Mouse (Mus musculus) layer of hippocampus, postnatal 36 days (tissue): ENCODE data around the gene 1700001P01Rik. TPM values are rescaled to one million over a fixed set of nuclear protein-coding genes. Genes with fewer than 3 reads are reported as not detected.

Experiments
- DNase-seq, 2 experiments: peaks; one replicate each; pipeline ENCODE4 v3.0.0; 2022
- total RNA-seq, 2 experiments: library from RNA; stranded (reverse); gene quantifications; 2 replicates each; pipeline ENCODE4 v1.2.3; 2021

1700001P01Rik gene
- total RNA-seq, 2 experiments from 2014 or later: 0.60 to 1.3 TPM

DNA sequence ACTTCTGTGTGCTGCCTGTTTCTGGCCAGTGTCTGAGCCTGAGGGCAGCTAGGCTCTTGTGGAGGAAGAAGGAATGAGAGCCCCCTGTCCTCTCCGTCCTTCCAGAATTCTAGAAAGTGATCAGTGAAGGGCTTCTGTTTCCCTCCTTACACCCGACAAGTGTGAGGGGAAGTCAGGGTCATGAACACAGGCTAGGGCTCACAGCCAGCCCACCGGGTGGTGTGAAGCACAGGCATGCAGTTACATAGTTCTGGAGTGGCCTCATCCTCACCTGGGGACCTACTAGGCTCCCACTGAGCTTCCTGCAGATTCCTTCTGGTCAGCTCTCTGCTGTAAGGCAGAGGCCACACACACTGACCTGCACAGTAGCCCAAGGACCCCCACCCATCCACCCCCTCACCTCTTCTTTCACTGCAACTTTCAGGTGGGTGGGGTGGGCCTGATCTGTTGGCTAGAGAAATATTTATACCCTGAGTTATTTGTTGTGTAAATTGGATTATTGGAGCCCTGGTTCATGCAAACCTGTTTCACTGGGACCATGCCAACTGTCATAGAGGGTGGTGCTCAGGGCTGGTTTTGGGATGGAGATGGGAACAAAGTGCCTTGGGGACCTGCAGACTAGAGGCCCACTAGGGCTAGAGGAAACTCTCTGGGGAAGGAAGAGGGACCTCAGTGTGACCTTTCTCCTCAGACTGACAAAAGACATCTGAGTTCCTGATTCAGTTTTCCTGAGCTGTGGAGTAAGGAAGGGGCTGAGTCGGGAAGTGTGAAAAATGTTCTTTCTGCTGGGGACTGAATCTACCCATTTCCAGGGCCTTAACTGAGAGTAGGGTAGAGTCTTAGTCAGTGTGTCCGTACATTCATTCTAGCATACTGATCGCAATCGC is 33.8 kb upstream of the 1700001P01Rik start:
- DNase-seq: no peak

DNA sequence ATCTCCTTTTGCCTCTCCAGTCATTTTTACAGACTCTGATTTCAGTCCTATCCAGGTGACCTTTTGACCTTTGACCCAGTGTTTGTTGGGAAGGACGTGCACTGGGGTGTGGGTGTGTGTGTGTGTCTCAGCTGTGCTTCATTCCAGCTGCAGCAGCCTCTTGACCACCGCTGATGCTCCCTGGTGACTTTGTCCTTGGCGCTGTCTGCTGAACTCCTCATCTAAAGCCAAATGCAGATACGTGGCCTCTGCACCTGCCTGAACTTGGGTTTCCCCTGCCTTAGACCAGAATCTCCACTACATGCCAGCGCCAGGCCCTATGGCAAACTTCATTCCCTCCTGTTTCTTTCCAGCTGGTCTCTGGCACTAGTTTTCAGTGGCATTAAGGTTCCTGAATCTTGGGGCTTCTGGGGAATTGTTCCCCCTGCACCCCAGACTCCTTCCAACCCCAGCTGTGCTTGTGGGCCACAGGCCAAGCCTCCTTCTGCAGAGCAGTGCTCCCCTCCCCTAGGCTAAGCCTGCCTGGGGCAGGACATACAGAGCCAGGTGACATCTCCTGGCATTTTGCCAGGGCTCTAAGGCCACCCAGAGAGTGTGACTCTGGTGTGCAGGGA is 33.0 kb upstream of the 1700001P01Rik start:
- no peak for DNase-seq

DNA sequence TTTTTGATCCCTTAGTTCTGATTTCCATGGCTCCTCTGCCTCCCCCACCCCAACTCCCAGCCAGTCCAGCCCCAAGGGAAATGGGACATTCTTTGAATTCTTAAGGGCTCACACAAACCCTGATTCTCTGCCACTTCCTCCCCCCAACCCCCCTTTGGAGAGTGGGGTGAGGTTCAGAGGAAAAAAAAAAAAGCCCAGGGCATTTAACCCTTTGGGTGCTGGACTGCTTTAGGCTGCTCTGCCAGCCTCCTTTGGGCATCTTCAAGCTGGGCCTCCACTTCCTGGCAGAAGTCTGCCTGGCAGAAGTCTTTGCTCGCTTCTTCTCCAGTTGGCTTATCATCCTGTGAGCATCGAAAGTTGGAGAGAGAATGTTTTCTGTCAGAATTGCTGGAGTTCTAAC is 32.4 kb upstream of the 1700001P01Rik start:
- no peak for DNase-seq

DNA sequence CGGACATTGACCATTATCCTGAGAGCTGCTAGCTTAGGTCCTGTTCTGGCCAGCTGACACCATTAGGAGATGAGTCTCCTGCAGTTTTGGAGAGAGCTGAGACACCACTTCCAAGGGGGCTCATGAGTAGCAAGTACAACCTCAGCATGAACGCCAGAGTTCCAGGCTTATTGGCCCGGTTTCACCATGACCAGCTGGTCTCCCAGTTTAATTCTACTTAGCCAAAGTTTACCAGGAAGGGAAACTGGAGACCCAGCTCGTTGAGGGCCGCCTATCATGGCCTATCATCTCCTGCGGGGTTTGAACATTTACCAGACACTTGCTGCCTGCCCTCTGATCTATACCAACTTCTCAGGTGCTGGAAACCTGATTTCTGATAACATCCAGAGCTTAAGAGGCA is 31.9 kb upstream of the 1700001P01Rik start:
- no peak for DNase-seq

DNA sequence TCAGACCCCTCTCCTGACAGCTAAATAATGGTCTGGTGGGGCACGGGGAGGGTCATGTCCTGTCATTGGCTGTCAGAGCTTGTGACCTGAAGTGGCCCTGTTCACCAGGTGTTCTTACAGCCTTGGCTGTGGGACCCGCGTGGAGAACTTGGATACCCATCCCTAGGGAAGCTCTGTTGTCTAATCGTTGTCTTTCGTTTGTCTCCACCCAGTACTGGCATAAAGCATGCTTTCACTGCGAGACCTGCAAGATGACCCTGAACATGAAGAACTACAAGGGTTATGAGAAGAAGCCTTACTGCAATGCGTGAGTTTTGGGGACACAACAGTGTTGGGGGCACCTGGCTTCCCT is 30.9 kb upstream of the 1700001P01Rik start:
- no peak for DNase-seq

DNA sequence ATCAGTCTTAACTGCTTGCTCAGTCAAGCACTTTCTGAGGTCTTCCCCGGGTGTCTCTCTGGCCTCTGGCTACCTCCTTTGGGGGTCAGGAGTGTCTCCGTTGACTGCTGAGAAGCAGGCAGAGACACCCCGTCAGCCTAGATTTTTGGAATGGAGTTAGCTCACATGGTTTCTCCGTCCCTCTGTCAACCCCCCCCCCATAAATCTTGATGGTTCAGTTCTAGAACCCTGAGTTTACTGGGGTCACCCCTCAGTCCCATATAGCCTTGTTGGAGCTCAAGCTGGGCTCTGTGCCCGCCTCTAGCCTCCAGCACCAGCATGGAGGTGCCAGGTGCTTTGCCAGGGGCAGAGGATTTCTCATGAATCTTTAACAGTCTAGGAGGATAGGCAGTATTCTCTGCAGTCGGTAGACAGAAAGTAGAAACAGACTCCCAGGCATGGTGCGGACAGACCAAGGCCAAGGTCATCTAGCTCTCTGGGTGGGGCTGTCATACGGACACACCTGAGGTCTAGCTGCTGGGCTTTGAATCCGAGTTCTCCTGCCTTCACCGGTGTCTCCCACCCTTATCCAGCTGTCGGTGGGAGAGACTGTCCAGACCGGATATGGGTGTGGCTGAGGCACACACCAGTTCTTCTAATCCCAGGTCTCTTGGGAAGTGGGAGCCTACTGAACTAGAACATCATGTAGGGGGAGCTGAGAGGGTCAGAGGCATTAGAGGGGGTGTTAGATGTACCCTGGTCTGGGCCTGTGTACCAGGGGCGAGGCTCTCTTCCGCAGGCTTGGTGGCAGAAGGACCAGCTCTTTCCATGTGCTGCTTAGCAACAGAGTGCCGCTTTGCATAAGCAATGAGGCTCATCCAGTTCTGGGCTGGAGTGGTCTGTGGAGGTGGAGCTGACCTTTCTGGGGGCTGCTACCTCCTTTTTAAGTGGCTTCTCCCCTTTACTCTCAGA is 30.2 kb upstream of the 1700001P01Rik start:
- no peak for DNase-seq

DNA sequence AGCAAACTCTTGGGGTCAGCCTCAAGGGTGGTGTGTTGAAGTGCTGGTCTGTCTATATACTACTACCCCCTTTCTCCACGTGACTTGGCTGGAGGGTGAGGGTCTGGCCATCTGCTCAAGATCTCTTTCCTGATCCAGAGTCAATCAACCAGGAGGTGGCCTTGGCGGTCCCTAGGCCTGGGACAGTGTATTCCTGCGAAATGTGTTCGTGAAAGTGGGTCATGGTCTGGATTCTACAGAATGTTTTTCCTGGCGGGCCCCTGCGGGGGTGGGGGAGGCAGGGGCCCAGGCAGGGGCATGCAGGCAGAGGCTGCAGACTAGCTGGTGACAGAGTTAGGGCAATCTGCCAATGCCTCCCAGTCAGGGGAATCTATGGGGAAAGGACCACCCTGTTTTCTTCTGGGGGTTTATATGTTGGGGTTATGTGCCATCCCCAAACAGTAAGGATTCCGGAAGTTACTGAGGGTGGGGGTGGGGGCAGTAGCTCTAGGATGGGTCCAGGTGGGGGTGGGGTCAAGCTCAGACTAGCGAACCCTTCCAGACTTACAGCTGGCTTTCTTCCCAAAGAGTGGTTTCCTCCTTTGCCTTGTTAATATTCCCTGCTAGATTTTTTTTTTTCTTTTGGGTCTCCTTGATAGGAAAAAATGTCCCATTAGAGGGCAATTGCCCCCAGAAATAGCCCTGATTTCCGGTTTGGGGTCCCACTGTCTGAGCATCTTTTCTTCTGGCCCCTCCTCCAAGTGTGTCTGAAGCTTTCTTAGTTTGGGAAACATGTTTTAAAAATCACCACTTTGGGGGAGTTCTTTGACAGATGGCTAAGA is 29.3 kb upstream of the 1700001P01Rik start:
- DNase-seq: no peak

DNA sequence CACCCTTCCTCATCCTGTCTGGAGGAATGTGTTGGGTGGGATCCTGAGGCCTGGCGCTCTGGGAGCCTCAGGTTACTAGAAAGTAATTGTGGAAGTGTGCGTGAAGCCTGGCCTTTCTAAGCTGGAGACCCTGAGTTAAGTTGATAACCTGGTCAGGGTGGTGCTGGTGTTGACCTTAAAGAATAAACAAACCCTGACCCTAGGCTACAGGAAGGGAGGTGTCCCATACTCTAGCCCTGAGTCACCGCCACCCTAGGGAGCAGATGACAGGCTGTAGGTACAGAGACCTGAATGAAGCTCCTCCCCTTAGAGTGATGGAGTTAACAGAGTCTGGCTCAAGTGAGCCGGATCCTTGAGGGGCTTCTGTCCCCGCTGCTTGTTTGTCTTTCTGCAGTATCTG is 28.1 kb upstream of the 1700001P01Rik start:
- no peak for DNase-seq

DNA sequence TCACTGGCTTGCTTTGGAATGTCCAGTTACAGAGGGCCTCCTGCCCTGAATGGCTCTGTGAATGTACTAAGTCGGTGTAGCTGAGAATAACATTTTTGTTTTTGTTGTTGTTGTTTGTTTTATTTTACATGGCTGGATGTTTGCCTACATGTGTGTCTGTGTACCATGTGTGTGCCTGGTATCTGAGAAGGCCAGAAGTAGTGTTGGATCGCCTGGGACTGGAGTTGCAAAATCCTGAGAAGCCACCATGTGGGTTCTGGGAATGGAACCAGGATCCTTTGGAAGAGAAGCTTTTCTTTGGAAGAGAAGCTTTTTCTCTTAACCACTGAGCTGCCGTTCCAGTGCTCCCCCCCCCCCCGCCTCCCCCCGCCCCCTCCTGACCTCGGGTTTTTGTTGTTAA is 26.8 kb upstream of the 1700001P01Rik start:
- no peak for DNase-seq

DNA sequence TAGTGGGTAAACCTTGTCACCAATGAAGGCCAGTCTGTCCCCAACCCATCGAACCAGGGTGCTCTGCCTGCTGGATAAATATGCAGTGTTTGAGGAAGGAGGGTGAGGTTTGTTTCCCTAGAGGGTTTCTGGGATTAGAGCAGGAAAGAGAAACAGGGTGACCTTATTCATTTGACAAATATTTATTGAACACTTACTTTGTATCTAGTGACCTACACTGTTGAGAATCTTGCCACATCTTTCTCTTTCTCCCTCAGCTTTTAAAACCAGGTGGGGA is 26.4 kb upstream of the 1700001P01Rik start:
- DNase-seq: no peak

DNA sequence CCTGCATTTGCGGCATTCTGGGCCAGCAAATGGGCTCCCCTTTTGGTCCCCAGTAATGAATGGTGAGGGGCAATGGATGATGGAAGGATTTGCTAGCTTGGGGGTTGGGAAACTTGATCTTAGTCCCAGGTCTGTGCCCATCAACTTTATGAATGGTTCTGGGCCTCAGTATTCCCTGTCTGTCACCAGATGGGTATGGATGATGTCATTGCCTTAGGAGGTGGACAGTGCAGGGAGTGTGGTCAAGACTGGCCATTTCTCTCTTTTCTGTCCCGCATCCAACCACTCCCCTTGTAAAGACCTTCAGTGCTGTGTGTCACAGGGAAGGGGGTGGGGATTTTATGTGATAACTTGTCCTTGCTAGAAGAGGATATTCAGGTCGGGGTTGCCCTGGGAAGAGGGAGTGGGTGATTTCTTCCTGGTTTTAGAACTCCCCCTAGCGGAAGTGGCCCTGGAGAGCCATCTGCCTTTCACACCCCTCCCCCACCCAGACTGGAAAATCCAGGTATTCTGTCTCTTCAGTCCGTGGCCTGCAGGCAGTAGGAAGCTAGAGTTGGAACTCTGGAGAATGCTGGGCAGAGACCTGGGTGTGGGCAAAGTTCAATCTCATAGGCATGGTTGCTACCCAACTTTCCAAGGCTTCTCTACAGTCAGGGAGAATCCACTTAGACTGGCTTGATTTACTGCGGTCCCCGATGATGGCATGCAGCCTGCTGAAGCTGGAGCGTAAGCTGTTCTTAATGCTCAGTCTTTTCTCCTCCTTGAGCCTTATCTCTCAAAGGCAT is 25.9 kb upstream of the 1700001P01Rik start:
- no peak for DNase-seq

DNA sequence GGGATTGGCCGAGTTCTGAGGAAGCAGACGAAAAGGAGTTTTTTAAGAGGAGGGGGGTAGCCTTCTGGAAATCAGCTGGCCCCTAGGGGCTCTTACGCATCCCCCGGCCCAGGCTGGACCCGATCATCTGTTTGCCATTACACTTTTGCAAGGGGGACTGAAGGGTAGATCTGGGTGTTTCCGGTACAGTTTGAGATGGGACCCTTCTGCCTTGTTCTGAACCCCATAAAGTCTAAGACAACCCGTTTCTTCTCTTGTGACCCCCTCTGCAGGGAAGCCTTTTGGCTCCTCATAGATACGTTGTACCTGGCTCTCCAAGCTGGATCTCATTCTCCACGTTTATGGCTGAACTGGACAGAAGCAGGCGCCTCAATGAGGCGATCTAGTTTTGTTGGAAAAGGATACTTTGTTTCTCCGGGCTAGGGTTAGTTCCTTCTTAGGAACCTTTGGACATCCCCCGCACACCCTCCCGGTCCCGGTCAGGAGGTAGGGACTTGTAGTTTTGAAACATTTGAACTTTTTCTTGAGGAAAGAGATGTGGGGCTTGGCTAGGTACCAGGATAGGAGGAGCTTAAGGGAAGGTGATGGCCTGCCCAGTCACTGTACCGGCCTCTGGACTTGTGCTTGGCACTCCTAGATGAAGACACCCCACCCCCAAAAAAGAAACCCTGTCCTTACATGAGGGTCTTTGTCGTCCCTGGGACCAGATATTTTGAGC is 25.1 kb upstream of the 1700001P01Rik start:
- DNase-seq: no peak

DNA sequence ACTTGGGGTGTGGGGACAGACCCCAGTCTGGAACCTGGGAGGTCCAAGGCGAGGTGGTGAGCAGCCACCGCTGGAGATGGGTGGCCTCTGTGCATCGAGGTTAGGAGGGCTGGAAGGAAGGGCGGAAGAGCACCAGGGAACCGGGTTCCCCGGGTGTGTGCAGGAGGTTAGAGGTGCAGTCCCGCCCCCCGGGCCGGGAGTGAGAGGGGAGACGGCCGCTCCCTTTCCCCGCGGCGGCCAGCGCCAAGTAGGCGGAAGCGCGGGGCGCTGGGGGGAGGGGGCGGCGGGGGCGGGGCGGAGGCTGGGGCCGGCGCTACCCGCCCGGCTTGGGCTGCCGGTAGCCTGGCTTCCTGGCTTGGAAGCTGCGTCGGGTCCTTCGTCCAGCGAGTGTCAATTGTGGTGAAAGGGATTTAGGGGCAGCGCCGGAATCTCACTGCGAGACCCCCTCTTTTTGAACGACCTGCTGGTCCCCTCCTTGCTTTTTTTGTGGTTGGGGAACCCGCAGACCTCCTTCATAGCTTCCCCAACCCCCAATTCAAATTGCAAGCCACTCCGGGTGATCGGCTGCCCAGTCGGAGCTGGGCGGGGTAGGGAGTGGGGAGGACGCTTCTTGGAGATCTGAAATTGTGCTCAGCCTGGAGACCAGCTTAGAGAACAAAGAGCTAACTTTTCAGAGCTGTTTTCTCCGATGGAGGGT is 24.4 kb upstream of the 1700001P01Rik start:
- no peak for DNase-seq

DNA sequence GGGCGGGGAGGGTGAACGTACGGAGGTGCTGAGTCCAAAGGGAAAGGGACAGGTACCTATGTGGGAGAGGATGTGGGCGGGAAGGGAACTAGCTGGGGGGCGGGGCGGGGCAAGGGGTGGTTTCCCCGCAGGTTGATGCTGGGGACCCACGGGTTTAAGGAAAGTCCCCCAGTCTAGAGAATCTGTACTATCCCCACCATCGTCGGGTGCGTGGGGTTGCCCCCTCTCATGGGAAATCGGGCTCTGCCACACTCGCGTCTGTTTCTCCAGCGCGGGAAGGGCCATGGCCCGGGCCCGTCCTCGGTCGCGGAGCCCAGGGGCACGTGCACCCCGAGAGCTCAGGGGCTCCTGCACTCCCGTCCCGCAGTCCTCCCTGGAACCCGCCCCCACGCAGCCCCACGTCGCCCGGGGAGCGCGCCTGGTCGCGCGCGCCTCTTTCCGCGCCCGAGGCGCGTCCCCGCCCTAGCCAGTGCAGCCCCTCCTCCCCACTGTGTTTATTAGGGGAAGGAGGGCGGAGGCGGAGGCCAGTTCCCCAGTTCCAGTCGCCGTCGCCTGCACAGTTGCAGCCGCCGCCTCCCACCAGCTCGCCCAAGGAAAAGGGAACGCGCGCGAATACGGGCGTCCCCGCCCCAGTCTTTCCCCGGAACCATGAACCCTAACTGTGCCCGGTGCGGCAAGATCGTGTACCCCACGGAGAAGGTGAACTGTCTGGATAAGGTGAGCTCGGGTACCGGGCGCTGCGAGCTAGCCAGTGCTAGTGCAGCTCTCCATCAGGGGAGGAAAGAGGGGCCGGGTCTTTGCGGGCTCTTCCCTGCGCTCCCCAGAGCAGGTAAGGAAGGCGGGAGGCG is 23.7 kb upstream of the 1700001P01Rik start:
- DNase-seq: peak; percentile 90

DNA sequence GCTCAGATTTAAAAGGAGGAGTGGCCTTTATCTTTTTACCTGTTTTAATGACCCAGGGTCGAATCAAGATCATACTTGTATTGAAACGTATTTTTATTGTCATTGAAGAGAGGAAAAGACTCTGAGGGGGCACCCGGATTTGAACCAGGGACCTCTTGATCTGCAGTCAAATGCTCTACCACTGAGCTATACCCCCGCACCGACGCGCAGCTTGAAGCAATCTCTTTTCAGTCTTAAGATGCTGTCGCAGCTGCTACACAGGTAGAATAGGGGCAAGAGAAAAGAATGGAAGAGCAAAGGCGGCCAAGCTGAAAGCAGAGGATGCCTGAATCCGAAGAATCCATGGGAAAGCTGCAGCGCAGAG is 23.0 kb upstream of the 1700001P01Rik start, which contains the start of gene Lasp1:
TSS of gene Lasp1 (plus strand) at position 219 of the 364 bp plus-strand sequence.
- peak; percentile 91 to 94 for DNase-seq

DNA sequence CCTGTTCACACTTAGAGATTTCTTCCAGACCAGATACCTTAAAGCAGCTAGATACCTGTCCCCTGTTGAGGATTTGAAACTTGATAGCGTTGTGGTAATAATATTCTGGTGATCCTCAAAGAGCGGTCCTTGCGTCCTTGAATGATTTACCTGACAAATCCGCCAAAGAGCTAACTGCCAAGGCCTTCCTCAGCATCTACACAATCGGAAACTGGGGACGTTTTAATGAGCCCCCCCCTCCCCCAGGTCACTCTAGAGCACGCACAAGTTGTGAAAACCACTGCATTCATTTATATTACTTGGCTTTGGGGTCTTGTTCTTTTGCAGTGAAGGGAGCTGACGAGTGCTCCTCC is 22.3 kb upstream of the 1700001P01Rik start:
- DNase-seq: no peak

DNA sequence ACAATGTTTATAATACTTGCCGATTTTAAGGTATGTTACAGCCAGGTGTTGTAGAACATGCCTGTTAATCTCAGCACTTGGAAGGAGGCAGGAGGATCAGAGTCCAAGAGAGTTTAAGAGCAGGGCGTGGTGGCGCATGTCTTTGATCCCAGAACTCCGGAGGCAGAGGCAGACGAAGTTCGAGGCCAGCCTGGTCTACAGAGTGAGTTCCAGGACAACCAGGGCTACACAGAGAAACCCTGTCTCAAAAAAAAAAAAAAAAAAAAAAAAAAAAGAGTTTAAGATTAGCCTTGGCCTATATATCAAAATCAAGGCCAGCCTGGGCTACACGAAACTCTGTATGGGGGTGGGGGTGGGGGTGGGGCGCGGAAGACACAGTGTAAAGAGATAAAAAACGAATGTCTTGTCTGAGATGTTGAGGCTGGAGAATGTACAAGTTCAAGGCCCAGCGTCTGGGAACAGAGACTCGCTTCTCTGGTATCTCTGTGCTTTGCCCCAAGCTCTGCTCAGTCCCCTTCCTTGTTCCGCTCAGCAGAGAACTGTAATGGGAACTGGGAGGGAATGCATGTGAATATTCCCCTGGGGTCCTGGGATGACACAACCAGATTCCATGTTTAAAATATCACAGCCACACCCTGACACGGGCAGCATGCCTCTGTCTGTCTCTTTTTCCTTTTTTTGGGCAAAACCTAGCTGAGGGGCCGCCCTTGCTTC is 21.8 kb upstream of the 1700001P01Rik start:
- no peak for DNase-seq

DNA sequence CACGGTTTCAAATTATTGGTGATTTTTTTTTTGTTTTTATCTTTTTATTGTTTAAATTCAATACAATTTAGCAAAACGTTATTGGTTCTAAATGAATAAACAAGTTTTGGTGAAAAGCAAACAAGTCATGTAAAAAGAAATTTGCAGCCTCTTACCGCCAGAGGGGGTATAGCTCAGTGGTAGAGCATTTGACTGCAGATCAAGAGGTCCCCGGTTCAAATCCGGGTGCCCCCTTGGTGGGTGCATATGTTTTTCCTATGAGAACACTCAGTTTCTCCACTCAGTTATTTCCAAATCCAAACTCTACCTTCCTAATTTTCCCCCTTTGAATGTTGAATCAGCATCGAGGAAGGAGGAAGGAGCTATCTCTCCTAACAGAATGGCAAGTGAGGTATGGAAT is 21.2 kb upstream of the 1700001P01Rik start:
- DNase-seq: peak; percentile 78 to 82

DNA sequence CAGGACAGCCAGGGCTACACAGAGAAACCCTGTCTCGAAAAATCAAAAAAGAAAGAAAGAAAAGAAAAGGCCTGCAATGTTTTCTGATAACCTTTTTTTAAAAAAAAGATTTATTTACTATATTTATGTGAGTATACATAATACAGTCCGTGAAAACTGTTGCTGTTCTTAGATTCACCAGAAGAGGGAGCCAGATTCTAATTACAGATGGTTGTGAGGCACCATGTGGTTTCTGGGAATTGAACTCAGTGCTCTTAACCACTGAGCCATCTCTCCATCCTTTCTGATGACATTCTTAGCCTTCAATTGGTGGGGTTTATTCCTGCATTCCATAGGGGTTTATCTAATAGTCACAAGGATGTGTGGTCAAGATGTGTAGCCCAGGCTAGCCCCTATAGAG is 17.4 kb upstream of the 1700001P01Rik start:
- no peak for DNase-seq
